Mouse (Mus musculus) olfactory bulb, adult 2 months (tissue): Measurements from ENCODE around the gene Alg5.

ENCODE experiments used
- CTCF ChIP-seq: fragments of 200-500 bp; IDR thresholded peaks from 2 replicates; pipeline ENCODE4 v1.5.1; 2012; ENCODE audit warnings: low read depth, mild to moderate bottlenecking, low read length, moderate library complexity; ENCODE audit not compliant: insufficient read depth
- POLR2A ChIP-seq: fragments of 200-500 bp; IDR thresholded peaks from 2 replicates; pipeline ENCODE4 v1.6.1; 2012; ENCODE audit warnings: mild to moderate bottlenecking, low read depth, low read length, moderate library complexity; ENCODE audit not compliant: insufficient read depth

- TF ChIP-seq POLR2A (no peak), CTCF (no peak)
These were observed 7.2 kb upstream of the Alg5 start for GRCm38 (mm10) chr3:54728100-54728499.
